Mouse (Mus musculus) gastrocnemius, adult 18-20 months (tissue): Measurements from ENCODE around the gene Tmc4. TPM values are rescaled to one million over a fixed set of nuclear protein-coding genes. Genes with fewer than 3 reads are reported as not detected.

Source experiments
- DNase-seq: peaks from one replicate; pipeline ENCODE4 v3.0.0; 2021; ENCODE audit warnings: low spot score
- microRNA-seq: library from miRNA; unstranded; fragments of <30 nt; microRNA quantifications from one replicate; pipeline ENCODE4 v1.2.0, GENCODE M21; 2021
- total RNA-seq, 2 experiments: library from RNA; stranded (reverse); gene quantifications; 2 replicates each; pipeline ENCODE4 v1.2.3; 2021

Tmc4 gene
- total RNA-seq, 2 experiments from 2014 or later, result 0.17 to 0.34 TPM

DNA sequence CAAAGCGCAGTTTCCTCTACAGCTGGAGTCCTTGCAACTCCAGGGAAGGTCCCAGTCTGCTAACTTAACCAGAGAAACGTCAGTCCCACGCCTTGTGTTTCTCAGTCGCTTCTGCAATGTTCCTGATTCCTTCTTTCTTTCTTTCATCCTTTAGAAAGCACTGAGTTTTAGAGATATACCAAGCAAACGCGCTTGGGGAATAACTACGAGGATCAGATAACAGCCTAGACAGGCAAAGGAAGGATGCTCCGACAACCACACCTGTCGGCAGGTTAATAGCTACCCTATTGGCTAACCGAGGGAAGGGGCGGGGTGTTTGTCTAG lies 33.0 kb downstream of the Tmc4 start:
- no peak for DNase-seq

DNA sequence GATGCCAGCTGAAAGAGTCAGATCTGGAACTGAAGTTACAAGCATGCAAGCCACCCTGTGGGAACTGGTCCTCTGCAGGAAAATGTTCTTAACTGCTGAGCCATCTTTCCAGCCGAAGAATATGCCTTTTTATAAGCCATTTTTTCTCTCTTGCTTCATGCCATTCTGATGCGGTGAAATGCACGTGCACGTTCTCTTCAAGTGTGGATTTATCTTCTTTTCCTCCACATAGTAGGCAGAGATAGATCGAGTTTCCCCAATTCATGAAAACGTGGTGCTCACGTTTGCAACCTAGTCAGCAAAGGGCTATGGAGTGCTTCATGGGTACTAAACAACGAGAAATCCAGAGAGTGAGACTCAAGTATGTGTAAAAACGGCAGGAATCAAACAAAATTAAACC lies 33.5 kb downstream of the Tmc4 start:
- no peak for DNase-seq

DNA sequence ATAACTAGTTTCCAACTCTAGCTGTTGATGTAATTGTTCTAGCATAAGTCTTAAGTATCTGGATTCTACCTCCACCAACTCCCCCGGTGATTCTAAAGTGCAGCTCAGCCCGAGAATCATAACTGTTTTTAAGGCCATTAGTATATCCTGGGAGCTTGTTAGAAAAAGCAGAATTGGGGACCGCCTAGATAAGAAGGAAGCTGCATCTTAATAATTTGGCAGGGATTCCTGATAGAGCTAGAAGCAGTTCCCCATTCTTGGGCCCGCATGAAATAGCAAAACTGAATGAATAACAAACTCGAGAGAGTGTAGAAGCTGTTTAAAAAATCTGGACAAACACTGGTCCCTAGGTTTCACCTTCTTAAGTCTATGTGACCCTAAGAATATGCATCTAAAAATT lies 33.9 kb downstream of the Tmc4 start:
- DNase-seq, result no peak

DNA sequence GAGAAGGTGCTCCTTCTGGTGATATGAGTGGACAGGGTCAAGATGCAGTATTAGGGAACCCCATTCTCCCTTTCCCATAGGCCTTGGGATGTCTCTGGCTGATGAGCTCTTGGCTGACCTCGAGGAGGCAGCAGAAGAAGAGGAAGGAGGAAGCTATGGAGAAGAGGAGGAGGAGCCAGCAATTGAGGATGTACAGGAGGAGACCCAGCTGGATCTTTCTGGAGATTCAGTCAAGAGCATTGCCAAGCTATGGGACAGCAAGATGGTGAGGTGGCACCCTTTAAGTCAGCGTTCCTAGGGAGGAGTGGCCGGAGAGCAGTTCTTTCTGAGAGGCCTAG lies 46.9 kb downstream of the Tmc4 start:
- DNase-seq, result no peak

DNA sequence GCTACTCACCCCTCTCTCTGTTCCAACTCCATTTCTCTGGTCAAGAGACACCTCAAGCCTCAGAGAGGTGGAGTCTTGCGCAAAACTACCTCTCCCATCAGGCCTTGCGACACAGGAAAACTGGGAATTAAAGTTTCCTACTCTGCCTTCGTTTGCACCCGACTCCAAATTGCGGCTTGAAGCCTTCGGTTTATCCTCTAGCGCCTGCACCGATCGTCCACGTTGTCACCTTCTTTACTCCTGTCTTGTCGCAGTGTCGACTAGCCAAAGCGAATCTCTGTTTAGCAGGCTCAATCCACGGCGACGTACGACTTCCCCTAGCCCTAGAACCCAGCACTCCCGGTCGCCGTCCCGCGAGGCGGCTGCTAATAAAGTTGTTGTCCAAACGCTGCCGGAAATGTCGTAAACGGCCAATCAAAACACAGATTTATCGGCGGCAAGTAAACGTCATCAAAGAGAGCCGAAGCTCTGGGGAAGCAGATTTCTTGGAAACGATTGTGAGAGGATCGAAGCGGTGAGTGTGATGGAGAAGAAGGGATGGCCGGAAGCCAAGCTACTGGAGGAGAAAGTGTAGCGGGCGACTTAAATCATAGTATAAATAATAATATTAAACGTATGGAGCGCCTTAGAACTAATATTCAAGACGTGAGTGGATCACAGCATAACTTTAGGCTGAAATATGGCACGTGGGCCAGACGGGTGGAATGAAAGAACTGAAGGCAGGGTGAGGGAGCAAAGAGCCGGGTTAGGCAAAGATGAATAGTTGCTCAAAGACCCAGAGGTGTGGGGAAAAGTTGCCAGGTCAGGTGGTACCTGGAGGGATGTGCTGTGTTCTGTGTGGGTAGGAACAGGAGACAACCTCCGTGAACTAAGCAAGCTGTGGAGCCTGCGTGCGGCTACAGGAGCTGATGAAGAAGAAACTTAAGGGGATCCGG lies 47.5 kb downstream of the Tmc4 start, which contains the start of the genes Tfpt and Prpf31:
TSS of gene Tfpt (minus strand) at position 387 of the 935 bp plus-strand sequence.
TSS of gene Prpf31 (plus strand) at position 443 of the 935 bp plus-strand sequence.
- DNase-seq, result peak; percentile 95

DNA sequence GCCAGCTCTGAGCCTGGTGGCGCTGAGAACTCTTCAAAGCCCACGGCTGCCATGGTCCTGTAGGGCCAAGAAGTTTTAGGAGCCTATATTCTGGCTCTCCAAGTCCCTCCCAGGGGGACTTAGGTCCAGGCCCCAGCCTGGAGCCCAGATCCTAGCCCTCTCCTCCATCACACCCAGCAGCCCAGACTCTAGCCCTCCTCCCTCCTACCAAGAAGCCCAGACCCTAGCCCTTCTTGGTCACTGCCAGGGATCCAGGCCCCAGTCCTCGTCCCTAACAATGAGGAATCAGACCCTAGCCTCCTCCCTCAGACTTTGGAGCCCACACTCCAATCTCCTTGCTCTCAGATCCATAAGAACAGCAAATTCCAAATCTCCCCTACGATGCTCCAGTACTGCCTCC lies 48.3 kb downstream of the Tmc4 start:
- DNase-seq, result no peak

DNA sequence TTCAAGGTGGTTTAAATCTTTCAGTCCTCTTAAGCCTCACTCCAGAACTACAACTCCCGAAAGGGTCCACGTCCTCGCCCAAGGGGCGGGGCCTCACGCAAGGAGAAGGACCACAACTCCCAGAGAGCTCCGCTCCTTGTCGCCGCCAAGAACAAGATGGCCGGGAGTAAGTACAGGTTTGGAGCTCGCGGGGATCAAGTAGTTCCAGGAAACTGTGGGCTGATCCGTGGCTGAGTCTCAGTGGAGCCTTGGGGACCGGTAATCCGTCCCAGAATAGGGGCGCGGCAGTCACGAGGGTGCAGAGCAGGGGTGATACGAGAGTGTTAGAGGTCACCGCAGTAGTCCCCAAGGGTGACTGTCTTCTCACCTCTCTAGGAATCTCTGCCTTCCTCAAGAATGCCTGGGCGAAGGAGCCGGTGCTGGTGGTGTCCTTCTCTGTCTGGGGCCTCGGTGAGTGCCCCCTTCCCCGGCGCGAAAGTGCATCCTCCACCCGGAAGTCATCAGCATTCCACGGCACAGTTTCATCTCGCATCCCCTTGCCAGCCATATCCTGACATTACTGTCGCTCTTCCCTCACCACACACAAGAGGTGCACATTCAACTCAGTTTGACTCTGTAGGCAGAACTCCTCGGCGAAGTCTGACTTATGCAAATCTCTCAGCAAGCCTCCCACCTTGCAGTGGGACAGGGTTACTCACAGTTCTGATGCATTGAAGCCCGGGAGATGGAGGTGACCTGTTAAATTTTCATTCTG lies 59.9 kb downstream of the Tmc4 start, which contains the start of gene Ndufa3:
TSS of gene Ndufa3 (plus strand) at position 132 of the 754 bp plus-strand sequence.
- peak; percentile 88 for DNase-seq

DNA sequence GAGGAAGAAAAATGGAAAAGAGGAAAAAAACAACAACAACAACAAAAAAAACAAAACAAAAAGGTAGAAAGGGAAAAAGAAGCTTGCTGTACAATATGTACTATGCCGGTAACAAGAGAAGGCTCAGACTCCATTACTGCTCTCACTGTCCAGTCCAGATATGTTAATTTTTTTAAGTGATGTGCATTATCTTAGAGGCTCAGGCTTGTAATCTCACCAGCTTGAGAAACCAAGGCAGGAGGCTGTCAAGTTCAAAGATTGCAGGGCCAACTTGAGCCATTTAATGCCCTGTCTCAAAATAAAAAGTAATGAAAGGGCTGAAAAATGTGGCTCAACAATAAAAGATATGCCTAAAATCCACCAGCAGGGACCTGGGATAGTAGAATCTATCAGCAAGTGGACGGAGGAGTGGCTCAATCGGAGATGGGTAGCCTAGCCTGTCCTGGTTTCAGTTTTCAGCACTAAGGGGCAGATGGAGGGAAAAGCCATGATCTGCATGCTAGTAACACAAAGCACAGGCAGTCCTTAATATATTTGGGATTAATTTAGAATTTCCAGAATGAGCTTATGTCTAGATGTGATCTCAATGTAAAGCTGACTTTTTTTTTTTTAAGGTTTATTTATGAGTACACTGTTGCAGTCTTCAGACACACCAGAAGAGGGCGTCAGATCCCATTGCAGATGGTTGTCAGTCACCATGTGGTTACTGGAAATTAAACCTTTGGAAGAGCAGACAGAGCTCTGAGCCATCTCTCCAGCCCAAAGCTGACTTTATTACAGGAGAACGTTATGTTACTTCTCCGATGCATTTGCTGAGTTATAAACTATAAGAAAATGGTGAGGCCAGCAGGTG lies 60.7 kb downstream of the Tmc4 start:
- peak; percentile 15 for DNase-seq

DNA sequence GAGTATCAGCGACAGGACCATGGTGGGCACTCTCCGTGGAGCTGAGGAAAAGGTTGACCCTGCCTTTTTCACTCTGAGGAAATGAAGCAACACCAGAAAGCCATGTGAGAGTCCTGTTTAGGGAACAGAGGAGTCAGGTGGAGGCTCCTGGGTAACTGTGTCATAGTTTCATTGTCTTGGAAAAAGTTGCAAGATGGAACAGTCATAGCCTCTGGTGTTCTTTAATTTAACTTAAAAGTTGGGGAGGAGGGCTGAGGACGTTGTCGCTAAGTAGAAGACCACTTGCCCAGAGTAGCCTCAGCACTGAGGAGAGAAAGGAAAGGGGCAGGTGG lies 61.3 kb downstream of the Tmc4 start, which contains the start of gene Oscar:
TSS of gene Oscar (minus strand) at position 101 of the 332 bp plus-strand sequence.
- no peak for DNase-seq

Small RNA genes lying within 50 kb of the gene (microRNA-seq; reads per million reads assigned to microRNA genes)
- 2.7 reads per million for gene Mir3572

Other genes starting within 250 kb of the Tmc4 start
- gene Tarm1, start 174.9 kb downstream of the Tmc4 start, total RNA-seq, result under 1 TPM in 1 of 2 experiments, not detected in 1; 0.14 TPM
- not detected for gene Oscar, start 61.4 kb downstream of the Tmc4 start, total RNA-seq
- gene Ndufa3, start 60.2 kb downstream of the Tmc4 start, total RNA-seq, result 1,000 to 10,000 TPM; 1,020 to 1,031 TPM
- 10 to 100 TPM; 14.9 to 16.0 TPM for gene Tfpt, start 47.6 kb downstream of the Tmc4 start, total RNA-seq
- 10 to 100 TPM; 21.9 to 22.1 TPM for gene Prpf31, start 47.6 kb downstream of the Tmc4 start, total RNA-seq
- gene Cnot3, start 32.3 kb downstream of the Tmc4 start, total RNA-seq, result 10 to 100 TPM; 16.3 to 18.5 TPM
- gene Leng1, start 11.7 kb downstream of the Tmc4 start, total RNA-seq, result 1 to 10 TPM; 4.6 to 5.6 TPM
- 10 to 100 TPM; 27.3 to 31.9 TPM for gene Tsen34, start 15.3 kb upstream of the Tmc4 start, total RNA-seq
- 1 to 10 TPM; 7.6 to 8.1 TPM for gene Mboat7, start 16.0 kb upstream of the Tmc4 start, total RNA-seq
- 100 to 1,000 TPM; 415 to 437 TPM for gene Rps9, start 26.4 kb upstream of the Tmc4 start, total RNA-seq
- under 1 TPM; 0.57 to 0.74 TPM for gene Pirb, start 42.8 kb upstream of the Tmc4 start, total RNA-seq
- gene Gm15448, start 148.1 kb upstream of the Tmc4 start, total RNA-seq, result not detected
- under 1 TPM; 0.07 to 0.12 TPM for gene Pira2, start 167.5 kb upstream of the Tmc4 start, total RNA-seq
- not detected for gene Gm14548, start 220.6 kb upstream of the Tmc4 start, total RNA-seq
- under 1 TPM; 0.09 to 0.28 TPM for gene Lilra6, start 237.9 kb upstream of the Tmc4 start, total RNA-seq